Mouse (Mus musculus) kidney, postnatal 0 days (tissue): ENCODE data around the gene Shank1. TPM values are rescaled to one million over a fixed set of nuclear protein-coding genes. Genes with fewer than 3 reads are reported as not detected.
A peak's percentile ranks its signal among the peaks of the same experiment; 100 is the strongest.

ENCODE experiments used
- ATAC-seq: fragments of 200-750 bp; cut with Nextera tagmentation; replicated peaks from 2 replicates; pipeline ENCODE4 v1.8.0; 2017; ENCODE audit warnings: low read depth, moderate number of reproducible peaks, moderate TSS enrichment, moderate library complexity; ENCODE audit not compliant: low FRiP score
- DNase-seq: peaks from one replicate; pipeline ENCODE4 v3.0.0-alpha.2; 2016; ENCODE audit warnings: low spot score
- H3K27ac ChIP-seq: fragments of 300-500 bp; sonication (generic); 2 replicates; pipeline ENCODE4 v1.5.1; 2014; ENCODE audit warnings: mild to moderate bottlenecking
- H3K27me3 ChIP-seq: fragments of 300-500 bp; sonication (generic); 2 replicates; pipeline ENCODE4 v1.6.1; 2014; ENCODE audit warnings: low read length, mixed read lengths; ENCODE audit not compliant: insufficient read depth
- H3K36me3 ChIP-seq: fragments of 300-500 bp; sonication (generic); 2 replicates; pipeline ENCODE4 v1.6.1; 2014; ENCODE audit warnings: low read length, mixed read lengths; ENCODE audit not compliant: insufficient read depth
- H3K4me1 ChIP-seq: fragments of 300-500 bp; sonication (generic); replicated peaks from 2 replicates; pipeline ENCODE4 v1.6.1; 2014; ENCODE audit warnings: antibody characterized with exemption, low read length, mixed read lengths; ENCODE audit not compliant: insufficient read depth
- H3K4me2 ChIP-seq: fragments of 300-500 bp; sonication (generic); 2 replicates; pipeline ENCODE4 v1.6.1; 2014; ENCODE audit warnings: mild to moderate bottlenecking, low read length, moderate library complexity, mixed read lengths
- H3K4me3 ChIP-seq: fragments of 300-500 bp; sonication (generic); replicated peaks from 2 replicates; pipeline ENCODE4 v1.5.1; 2014; ENCODE audit warnings: low read depth, low read length
- H3K9ac ChIP-seq: fragments of 300-500 bp; sonication (generic); 2 replicates; pipeline ENCODE4 v1.6.1; 2014; ENCODE audit warnings: low read depth, low read length
- H3K9me3 ChIP-seq: fragments of 300-500 bp; sonication (generic); replicated peaks from 2 replicates; pipeline ENCODE4 v1.6.1; 2016; ENCODE audit warnings: low read length, inconsistent platforms, mixed read lengths
- CTCF ChIP-seq: IDR thresholded peaks from 2 replicates; pipeline ENCODE4 v1.5.1; 2016; ENCODE audit warnings: antibody characterized with exemption, low read depth, mild to moderate bottlenecking, moderate library complexity
- WGBS: fragments of 180-500 bp; shearing (Covaris S2); extraction: QIAGEN DNeasy Blood & Tissue Kit; methylation state at CpG from one replicate; pipeline ENCODE4 v1.1.7; 2014; 5-methylcytosine and 5-hydroxymethylcytosine counted together
- polyA plus RNA-seq: library from polyadenylated mRNA; unstranded; fragments of >200 nt; fragmentation: Nextera tagmentation; extraction: Ambion mirVana; gene quantifications from 2 replicates; pipeline ENCODE4 v1.2.1, GENCODE M21; 2015

The Shank1 gene
- polyA plus RNA-seq, 1 experiment from 2014 or later, result 0.68 TPM

DNA sequence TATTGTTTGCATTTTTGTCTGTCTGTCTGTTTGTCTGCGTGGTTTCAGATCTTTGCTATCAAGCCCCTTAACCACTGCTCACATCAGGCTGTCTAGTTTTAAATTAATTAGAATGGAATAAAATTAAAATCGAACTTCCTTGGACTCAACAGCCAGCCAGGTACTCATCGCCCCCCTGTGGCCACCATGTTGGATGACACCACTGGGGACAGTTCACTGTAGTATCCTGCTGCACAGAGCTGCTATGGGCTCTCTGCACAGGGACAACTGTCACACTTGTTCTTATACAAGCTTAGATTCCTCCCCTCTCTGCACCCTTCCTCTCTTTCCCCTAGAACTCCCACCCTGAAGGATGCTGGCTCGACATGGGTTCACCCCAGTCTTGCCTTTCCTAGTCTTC lies 7.9 kb downstream of the Shank1 start:
- DNase-seq (peak; percentile 40), ATAC-seq (no peak)
- no peaks in the 10 kb centered on the region for H3K4me1 ChIP-seq
- no peaks in the 10 kb centered on the region for H3K9me3 ChIP-seq
- H3K36me3 ChIP-seq, result no peaks in the 10 kb centered on the region
- 35% methylated on average over 4 of the region's 4 CpGs for WGBS
- H3K4me3 ChIP-seq, result no peak overlapping the region
- no peak overlapping the region for H3K4me2 ChIP-seq
- H3K9ac ChIP-seq, result no peak overlapping the region
- H3K27me3 ChIP-seq, result no peaks in the 10 kb centered on the region
- no peak overlapping the region for H3K27ac ChIP-seq
- TF ChIP-seq CTCF, result peak; percentile 71

GRCm38 (mm10) chr7:44320886-44321285 lies 10.8 kb downstream of the Shank1 start:
- no peak for TF ChIP-seq CTCF
- Histone ChIP-seq H3K27me3 (no peaks in the 10 kb centered on the region), H3K27ac (no peak overlapping the region), H3K4me2 (no peak overlapping the region), H3K9me3 (no peaks in the 10 kb centered on the region), H3K36me3 (no peaks in the 10 kb centered on the region), H3K4me1 (no peaks in the 10 kb centered on the region), H3K4me3 (no peak overlapping the region), H3K9ac (no peak overlapping the region)
- no peak for ATAC-seq
- no peak for DNase-seq
- WGBS, result 58% methylated on average over 8 of the region's 8 CpGs

DNA sequence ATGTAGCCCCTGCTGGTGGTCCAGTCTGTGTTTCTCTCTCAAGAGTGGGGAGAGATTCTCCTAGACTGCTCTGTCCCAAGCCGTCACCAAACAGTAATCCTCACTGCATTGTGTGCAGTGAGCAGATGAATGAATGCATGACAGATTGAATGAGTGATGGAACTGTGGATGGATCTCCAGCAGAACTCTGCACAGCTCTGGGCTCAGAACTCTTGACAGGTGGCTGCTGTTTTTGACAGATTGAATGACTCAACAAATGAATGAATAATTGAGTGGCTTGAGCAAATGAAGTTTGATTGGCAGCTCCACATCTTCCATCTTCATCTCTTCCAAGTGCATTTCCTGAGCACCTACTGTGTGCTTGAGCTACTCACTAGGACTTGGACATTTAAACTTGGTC lies 12.2 kb downstream of the Shank1 start:
- H3K4me1 ChIP-seq, result no peaks in the 10 kb centered on the region
- ATAC-seq, result no peak
- H3K36me3 ChIP-seq, result no peaks in the 10 kb centered on the region
- no peaks in the 10 kb centered on the region for H3K9me3 ChIP-seq
- H3K27me3 ChIP-seq, result no peaks in the 10 kb centered on the region
- no peak for DNase-seq
- H3K27ac ChIP-seq, result no peak overlapping the region
- no peak for TF ChIP-seq CTCF
- H3K9ac ChIP-seq, result no peak overlapping the region
- no peak overlapping the region for H3K4me3 ChIP-seq
- WGBS, result 88% methylated on average over 1 of the region's 1 CpGs
- H3K4me2 ChIP-seq, result no peak overlapping the region

DNA sequence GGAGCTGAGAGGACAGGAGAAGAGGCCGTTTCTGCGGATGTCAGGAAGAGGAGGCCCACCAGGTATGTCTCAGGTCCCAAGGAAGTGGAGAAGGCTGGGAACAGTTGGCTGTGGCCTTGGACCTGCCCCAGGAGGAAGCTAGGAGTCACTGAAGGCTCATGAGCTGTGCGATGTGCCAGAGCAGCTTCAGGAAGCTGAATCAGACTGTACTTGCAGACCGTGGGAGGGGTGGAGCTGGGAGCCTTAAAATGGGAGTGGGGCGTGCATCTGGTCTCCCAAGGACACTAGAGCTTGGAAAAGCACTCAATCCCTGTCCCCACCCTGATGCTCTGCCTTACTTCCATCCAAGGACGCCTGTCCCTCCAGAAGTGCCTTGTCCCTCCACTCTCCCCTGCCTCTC lies 16.6 kb downstream of the Shank1 start:
- Histone ChIP-seq H3K4me1 (no peaks in the 10 kb centered on the region), H3K9ac (no peak overlapping the region), H3K9me3 (no peaks in the 10 kb centered on the region), H3K27me3 (no peaks in the 10 kb centered on the region), H3K4me3 (no peak overlapping the region), H3K4me2 (no peak overlapping the region), H3K27ac (no peak overlapping the region), H3K36me3 (no peaks in the 10 kb centered on the region)
- no peak for ATAC-seq
- no peak for TF ChIP-seq CTCF
- WGBS, result 34% methylated on average over 6 of the region's 6 CpGs
- DNase-seq, result no peak

GRCm38 (mm10) chr7:44332336-44332735 lies 22.3 kb downstream of the Shank1 start:
- DNase-seq, result no peak
- Histone ChIP-seq H3K36me3 (no peaks in the 10 kb centered on the region), H3K27me3 (peaks cover 17% of the 10 kb centered on the region), H3K27ac (no peak overlapping the region), H3K4me3 (no peak overlapping the region), H3K9ac (no peak overlapping the region), H3K9me3 (no peaks in the 10 kb centered on the region), H3K4me2 (no peak overlapping the region), H3K4me1 (no peaks in the 10 kb centered on the region; the same call in 1 of the 2 replicates)
- 63% methylated on average over 3 of the region's 3 CpGs for WGBS
- no peak for ATAC-seq
- TF ChIP-seq CTCF, result no peak

DNA sequence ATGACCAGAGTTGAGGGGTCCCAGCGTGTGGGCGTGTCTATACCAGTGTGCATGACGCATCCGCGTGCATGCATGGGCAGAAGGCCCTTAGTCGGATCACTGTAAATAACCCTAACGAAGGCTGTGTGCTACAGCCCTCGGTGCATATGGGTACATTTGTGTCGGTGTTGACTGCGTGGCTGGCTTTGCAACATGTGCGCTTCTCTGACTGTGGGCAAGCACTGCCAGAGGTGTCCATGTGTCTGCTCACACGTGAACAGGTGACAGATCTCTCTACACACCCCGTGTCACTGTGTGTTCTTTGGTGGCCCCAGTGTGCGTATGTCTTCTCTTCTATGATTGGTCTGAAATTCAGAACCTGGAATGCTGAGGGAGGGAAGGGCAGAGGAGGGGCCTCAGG lies 24.1 kb downstream of the Shank1 start:
- H3K9me3 ChIP-seq, result no peaks in the 10 kb centered on the region
- 69% methylated on average over 14 of the region's 14 CpGs for WGBS
- H3K27ac ChIP-seq, result no peak overlapping the region
- H3K4me3 ChIP-seq, result no peak overlapping the region
- H3K4me1 ChIP-seq, result no peaks in the 10 kb centered on the region; the same call in 1 of the 2 replicates
- peaks cover 31% of the 10 kb centered on the region for H3K27me3 ChIP-seq
- no peaks in the 10 kb centered on the region for H3K36me3 ChIP-seq
- TF ChIP-seq CTCF, result no peak
- H3K4me2 ChIP-seq, result no peak overlapping the region
- H3K9ac ChIP-seq, result no peak overlapping the region
- no peak for ATAC-seq
- no peak for DNase-seq

GRCm38 (mm10) chr7:44335031-44335878 lies 25.2 kb downstream of the Shank1 start:
- 7% methylated on average over 18 of the region's 40 CpGs for WGBS

More at GRCm38 (mm10) chr7:44335031-44335878, 25.2 kb downstream of the Shank1 start:
- Histone ChIP-seq H3K9ac (no peak overlapping the region), H3K27ac (no peak overlapping the region), H3K27me3 (peaks cover 32% of the 10 kb centered on the region), H3K4me2 (peak overlapping the region; percentile 66), H3K4me3 (peak overlapping the region; percentile 35), H3K9me3 (no peaks in the 10 kb centered on the region), H3K36me3 (no peaks in the 10 kb centered on the region), H3K4me1 (no peaks in the 10 kb centered on the region; the same call in 1 of the 2 replicates)
- ATAC-seq (0 out of 2 replicates have a peak, but pooled peaks have one; percentile 23), DNase-seq (peak; percentile 56)
- no peak for TF ChIP-seq CTCF
